Mouse (Mus musculus) embryonic facial prominence, embryonic 12.5 days (tissue): ENCODE measurements around the gene Olfr1189. TPM values are rescaled to one million over a fixed set of nuclear protein-coding genes. Genes with fewer than 3 reads are reported as not detected.
"Not testable (repeated sequence)": the region's sequence is repeated elsewhere in the genome, so short reads cannot be mapped to it uniquely, and the experiment has no call there.

Experiments
- ATAC-seq: fragments of 200-750 bp; cut with Nextera tagmentation; 2 replicates; pipeline ENCODE4 v1.8.0; 2017; ENCODE audit not compliant: insufficient number of reproducible peaks, insufficient read depth, low FRiP score, low TSS enrichment
- H3K27ac ChIP-seq: fragments of 300-500 bp; sonication (generic); 2 replicates; pipeline ENCODE4 v1.5.1; 2016; ENCODE audit warnings: mild to moderate bottlenecking
- H3K27me3 ChIP-seq: fragments of 300-500 bp; sonication (generic); 2 replicates; pipeline ENCODE4 v1.6.1; 2016; ENCODE audit warnings: mild to moderate bottlenecking, moderate library complexity
- H3K36me3 ChIP-seq: fragments of 300-500 bp; sonication (generic); 2 replicates; pipeline ENCODE4 v1.6.1; 2016; ENCODE audit warnings: mild to moderate bottlenecking
- H3K4me1 ChIP-seq: fragments of 300-500 bp; sonication (generic); 2 replicates; pipeline ENCODE4 v1.6.1; 2016
- H3K4me2 ChIP-seq: fragments of 300-500 bp; sonication (generic); replicated peaks from 2 replicates; pipeline ENCODE4 v1.6.1; 2016; ENCODE audit warnings: mild to moderate bottlenecking, moderate library complexity
- H3K4me3 ChIP-seq: fragments of 300-500 bp; sonication (generic); 2 replicates; pipeline ENCODE4 v1.5.1; 2016; ENCODE audit warnings: mild to moderate bottlenecking
- H3K9ac ChIP-seq: fragments of 300-500 bp; sonication (generic); 2 replicates; pipeline ENCODE4 v1.6.1; 2016; ENCODE audit warnings: mild to moderate bottlenecking, moderate library complexity
- H3K9me3 ChIP-seq: fragments of 300-500 bp; sonication (generic); 2 replicates; pipeline ENCODE4 v1.6.1; 2016; ENCODE audit warnings: mild to moderate bottlenecking, moderate library complexity
- WGBS: fragments of 180-500 bp; shearing (Covaris S2); methylation state at CpG from one replicate; pipeline ENCODE4 v1.1.7; 2016; 5-methylcytosine and 5-hydroxymethylcytosine counted together
- polyA plus RNA-seq: library from polyadenylated mRNA; unstranded; fragments of >200 nt; fragmentation: Nextera tagmentation; extraction: Ambion mirVana; gene quantifications from 2 replicates; pipeline ENCODE4 v1.2.1, GENCODE M21; 2016

Olfr1189 gene
- polyA plus RNA-seq, result not detected in 2 replicates

- Histone ChIP-seq H3K4me2 (no peak within 1 kb of the TSS), H3K9me3 (no peaks in the 10 kb centered on the region), H3K9ac (no peak within 1 kb of the TSS), H3K27ac (no peak within 1 kb of the TSS), H3K4me1 (no peaks in the 10 kb centered on the region), H3K27me3 (no peaks in the 10 kb centered on the region), H3K36me3 (no peaks in the 10 kb centered on the region), H3K4me3 (no peak within 1 kb of the TSS)
- no peak for ATAC-seq
Measured at GRCm38 (mm10) chr2:88586154-88586553, at the start of gene Olfr1189. Gene Olfr1189 (plus strand): TSS chr2:88586454.

GRCm38 (mm10) chr2:88556635-88557034 lies 29.6 kb upstream of the Olfr1189 start, which contains the start of gene Olfr1188:
Gene Olfr1188 (plus strand): TSS chr2:88556935.
- ATAC-seq, result no peak
- Histone ChIP-seq H3K9ac (no peak within 1 kb of the TSS), H3K36me3 (no peaks in the 10 kb centered on the region), H3K4me3 (no peak within 1 kb of the TSS), H3K27me3 (no peaks in the 10 kb centered on the region), H3K4me2 (no peak within 1 kb of the TSS), H3K9me3 (no peaks in the 10 kb centered on the region), H3K27ac (no peak within 1 kb of the TSS), H3K4me1 (no peaks in the 10 kb centered on the region)
- 87% methylated on average over 2 of the region's 2 CpGs for WGBS

- not testable (repeated sequence) for H3K9ac ChIP-seq, H3K27ac ChIP-seq, H3K27me3 ChIP-seq, H3K4me1 ChIP-seq, H3K36me3 ChIP-seq, ATAC-seq, H3K4me2 ChIP-seq, H3K9me3 ChIP-seq, H3K4me3 ChIP-seq
- WGBS, result 91% methylated on average over 12 of the region's 12 CpGs
Measured at GRCm38 (mm10) chr2:88572696-88573095, 13.6 kb upstream of the Olfr1189 start.

- not testable (repeated sequence) for H3K9ac ChIP-seq, H3K4me2 ChIP-seq, H3K27ac ChIP-seq, ATAC-seq, H3K4me3 ChIP-seq, H3K27me3 ChIP-seq, H3K9me3 ChIP-seq, H3K36me3 ChIP-seq, H3K4me1 ChIP-seq
- 92% methylated on average over 1 of the region's 1 CpGs for WGBS
Measured at GRCm38 (mm10) chr2:88640242-88640641, 54.0 kb downstream of the Olfr1189 start, which contains the start of gene Olfr1191-ps1. Gene Olfr1191-ps1 (plus strand): TSS chr2:88640542.

Other genes with a start within 250 kb of the Olfr1189 start
- gene Olfr1176, start 249.7 kb upstream of the Olfr1189 start, polyA plus RNA-seq, result not detected in 2 replicates
- gene Olfr1177-ps, start 240.0 kb upstream of the Olfr1189 start, polyA plus RNA-seq, result not detected in 2 replicates
- not detected in 2 replicates for gene Olfr1178, start 199.4 kb upstream of the Olfr1189 start, polyA plus RNA-seq
- gene Olfr1179, start 180.0 kb upstream of the Olfr1189 start, polyA plus RNA-seq, result not detected in 2 replicates
- gene Olfr1180, start 167.3 kb upstream of the Olfr1189 start, polyA plus RNA-seq, result not detected in 2 replicates
- gene Olfr1181, start 160.3 kb upstream of the Olfr1189 start, polyA plus RNA-seq, result not detected in 2 replicates
- not detected in 2 replicates for gene Gm13757, start 137.3 kb upstream of the Olfr1189 start, polyA plus RNA-seq
- not detected in 2 replicates for gene Olfr1183, start 131.6 kb upstream of the Olfr1189 start, polyA plus RNA-seq
- gene Olfr1184, start 102.9 kb upstream of the Olfr1189 start, polyA plus RNA-seq, result not detected in 2 replicates
- gene Olfr1185-ps1, start 93.1 kb upstream of the Olfr1189 start, polyA plus RNA-seq, result not detected in 2 replicates
- gene Olfr1186, start 67.9 kb upstream of the Olfr1189 start, polyA plus RNA-seq, result not detected in 2 replicates
- not detected in 2 replicates for gene Olfr1188, start 29.5 kb upstream of the Olfr1189 start, polyA plus RNA-seq
- gene Olfr1191-ps1, start 54.1 kb downstream of the Olfr1189 start, polyA plus RNA-seq, result not detected in 2 replicates
- not detected in 2 replicates for gene Olfr1192-ps1, start 62.1 kb downstream of the Olfr1189 start, polyA plus RNA-seq
- not detected in 2 replicates for gene Olfr1193, start 89.2 kb downstream of the Olfr1189 start, polyA plus RNA-seq
- not detected in 2 replicates for gene Olfr1195, start 102.7 kb downstream of the Olfr1189 start, polyA plus RNA-seq
- not detected in 2 replicates for gene Olfr1196, start 118.1 kb downstream of the Olfr1189 start, polyA plus RNA-seq
- gene Olfr1197, start 145.9 kb downstream of the Olfr1189 start, polyA plus RNA-seq, result not detected in 2 replicates
- not detected in 2 replicates for gene Olfr1198, start 164.9 kb downstream of the Olfr1189 start, polyA plus RNA-seq
- gene Olfr1199, start 174.0 kb downstream of the Olfr1189 start, polyA plus RNA-seq, result not detected in 2 replicates
- not detected in 2 replicates for gene Olfr1200, start 184.0 kb downstream of the Olfr1189 start, polyA plus RNA-seq
- gene Olfr1201, start 206.6 kb downstream of the Olfr1189 start, polyA plus RNA-seq, result not detected in 2 replicates
- gene Olfr1202, start 228.0 kb downstream of the Olfr1189 start, polyA plus RNA-seq, result 0.04 TPM in 1 of 2 replicates, not detected in the other
- gene Olfr1205, start 243.3 kb downstream of the Olfr1189 start, polyA plus RNA-seq, result not detected in 2 replicates